Mouse (Mus musculus) ES-E14 (cell line): ENCODE data around the gene Ehbp1.

Experiments
- CHD2 ChIP-seq: IDR thresholded peaks from 2 replicates; pipeline ENCODE4 v1.6.1; 2014; ENCODE audit warnings: mild to moderate bottlenecking, low read depth, low read length, inconsistent platforms
- HCFC1 ChIP-seq: IDR thresholded peaks from 2 replicates; pipeline ENCODE4 v1.6.1; 2012; ENCODE audit warnings: low read length, inconsistent platforms, borderline replicate concordance; ENCODE audit not compliant: insufficient read depth
- MAFK ChIP-seq: IDR thresholded peaks from 2 replicates; pipeline ENCODE4 v1.6.1; 2014; ENCODE audit warnings: mild to moderate bottlenecking, low read depth, low read length, inconsistent platforms; ENCODE audit not compliant: insufficient read depth
- ZC3H11A ChIP-seq: IDR thresholded peaks from 2 replicates; pipeline ENCODE4 v1.6.1; 2012; ENCODE audit warnings: low read depth, mild to moderate bottlenecking, inconsistent platforms, low read length, borderline replicate concordance

DNA sequence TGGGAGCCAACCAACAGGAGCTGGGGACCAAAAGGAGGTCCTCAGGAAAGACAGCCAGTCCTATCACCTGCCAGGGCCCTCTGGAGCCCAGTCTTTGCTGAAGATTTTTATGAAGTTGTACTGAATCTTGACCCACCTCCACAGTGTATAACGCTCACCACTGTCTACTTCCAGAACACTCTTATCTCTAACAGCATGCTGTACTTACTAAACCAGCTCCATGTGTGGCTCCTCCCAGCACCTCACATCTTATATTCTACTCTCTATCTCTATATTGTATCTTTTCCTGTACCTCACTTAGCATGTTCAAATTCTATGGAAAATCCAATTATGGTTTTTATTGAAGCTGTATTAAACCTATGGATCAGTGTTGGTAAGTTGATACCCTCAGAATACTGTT, 163.5 kb downstream of the Ehbp1 start:
- TF ChIP-seq CHD2 (no peak), HCFC1 (no peak), MAFK (no peak), ZC3H11A (no peak)
